ENCODE assay signal across 22 mouse cellular contexts in the genomic region with DNA sequence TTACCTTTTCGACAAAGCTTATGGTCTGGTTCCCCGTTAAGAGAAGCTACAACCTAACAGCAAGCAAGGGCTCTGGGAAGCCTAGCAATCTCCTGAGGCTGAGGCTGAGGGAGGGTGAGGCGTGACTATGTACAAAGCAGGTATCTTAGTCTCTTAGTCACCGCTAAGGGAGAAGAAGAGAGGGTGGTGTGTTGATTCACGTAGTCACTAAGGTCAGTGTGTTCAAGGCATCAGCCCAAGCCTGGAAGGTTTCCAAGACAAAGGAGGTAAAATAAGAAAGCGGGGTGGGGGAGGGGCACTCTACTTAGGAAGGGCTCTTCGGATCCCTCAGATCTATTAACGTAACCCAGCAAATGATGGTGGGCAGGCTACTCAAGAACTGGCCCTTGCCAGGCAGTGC. TPM values are rescaled to one million over a fixed set of nuclear protein-coding genes. Genes with fewer than 3 reads are reported as not detected.
DNase-seq lines count a peak whose midpoint lies in the region; ATAC-seq and TF ChIP-seq lines count a peak whose summit lies in the region.
"Had no signal": no experiment of that assay in that cellular context is flagged by ENCODE, and none has a peak within 500 bp of the region (broad histone marks: within the 10 kb centered on the region; RNA-seq: fewer than 3 reads in every experiment).

No protein-coding gene starts in this region.

- H3K27ac ChIP-seq in heart, embryonic 11.5 days (ENCODE audit: low read depth, low read length), result no peak overlapping the region
- no peak overlapping the region for H3K27ac ChIP-seq in lung, postnatal 0 days (ENCODE audit: low read length)
- peak overlapping the region; percentile 66 for H3K27ac ChIP-seq in stomach, postnatal 0 days (replicated peaks)
- H3K27ac ChIP-seq in cerebellum, adult 2 months (ENCODE audit: insufficient read depth, low read length), result no peak overlapping the region
- H3K27ac ChIP-seq: embryonic facial prominence, embryonic 13.5 days; heart, embryonic 13.5 days; left cerebral cortex, adult 2 months had no signal

- TF ChIP-seq CTCF in lung, postnatal 0 days (IDR thresholded peaks at IDR 0.05), result no peak
- TF ChIP-seq CTCF in stomach, postnatal 0 days (IDR thresholded peaks at IDR 0.05; ENCODE audit: low read depth), result no peak
- TF ChIP-seq CTCF in cerebellum, adult 2 months (IDR thresholded peaks at IDR 0.05; ENCODE audit: borderline replicate concordance, insufficient read depth, low read depth, low read length), result no peak

- TF ChIP-seq POLR2A in cerebellum, adult 2 months (IDR thresholded peaks at IDR 0.05; ENCODE audit: borderline replicate concordance, insufficient read depth, low read length), result no peak

- intact Hi-C loops in heart, postnatal 36 days (cut with DNase I), result no loop called here

- no peaks in the 10 kb centered on the region for H3K36me3 ChIP-seq in heart, embryonic 11.5 days (ENCODE audit: control insufficient read depth, insufficient read depth, low read length)
- no peaks in the 10 kb centered on the region for H3K36me3 ChIP-seq in lung, postnatal 0 days (ENCODE audit: insufficient read depth, low read length)
- H3K36me3 ChIP-seq in stomach, postnatal 0 days (ENCODE audit: control insufficient read depth, insufficient read depth, low read length), result no peaks in the 10 kb centered on the region
- H3K36me3 ChIP-seq: embryonic facial prominence, embryonic 13.5 days; heart, embryonic 13.5 days had no signal

- WGBS in heart, embryonic 11.5 days (ENCODE audit: insufficient replicate concordance), result 67% methylated on average over 8 of the region's 8 CpGs
- 50% methylated on average over 8 of the region's 8 CpGs for WGBS in lung, postnatal 0 days
- WGBS in stomach, postnatal 0 days, result 39% methylated on average over 8 of the region's 8 CpGs
- WGBS in cerebellum, adult 2 months, result 74% methylated on average over 8 of the region's 8 CpGs

- H3K4me2 ChIP-seq in heart, embryonic 11.5 days, result no peak overlapping the region
- H3K4me2 ChIP-seq in lung, postnatal 0 days (replicated peaks; ENCODE audit: low read depth, low read length), result no peak overlapping the region
- no peak overlapping the region for H3K4me2 ChIP-seq in stomach, postnatal 0 days (replicated peaks; ENCODE audit: low read depth)
- H3K4me2 ChIP-seq: embryonic facial prominence, embryonic 13.5 days; heart, embryonic 13.5 days had no signal

- peak; percentile 15 to 49 for DNase-seq in adrenal gland, adult (ENCODE audit: inconsistent age in 2 of 2, low spot score in 1 of 2)
- DNase-seq in adrenal gland, adult 8-10 months, result no peak
- DNase-seq in heart, postnatal 36 days, result no peak
- DNase-seq in lung, postnatal 0 days (ENCODE audit: low spot score), result no peak
- no peak for DNase-seq in lung, postnatal 36 days
- DNase-seq in stomach, postnatal 0 days (ENCODE audit: low spot score), result peak; percentile 77
- no peak for DNase-seq in cerebellum, adult 2 months
- DNase-seq: cerebellum, adult 18-20 months; gastrocnemius, postnatal 25 days; liver, postnatal 0 days; lung, postnatal 4 days; midbrain, embryonic 14.5 days; right cerebral cortex, postnatal 25 days; thymus, postnatal 14 days had no signal

- H3K4me1 ChIP-seq in heart, embryonic 11.5 days (ENCODE audit: control insufficient read depth, insufficient read depth, low read length), result peaks cover 6% of the 10 kb centered on the region; the same call in 1 of the 2 replicates
- no peaks in the 10 kb centered on the region for H3K4me1 ChIP-seq in lung, postnatal 0 days (ENCODE audit: insufficient read depth, low read depth, low read length)
- H3K4me1 ChIP-seq in stomach, postnatal 0 days (replicated peaks; ENCODE audit: control insufficient read depth, insufficient read depth), result no peaks in the 10 kb centered on the region
- H3K4me1 ChIP-seq in cerebellum, adult 2 months (ENCODE audit: control insufficient read depth, insufficient read depth, low read length), result no peaks in the 10 kb centered on the region

- H3K9ac ChIP-seq in heart, embryonic 11.5 days (ENCODE audit: low read depth, low read length), result 0 out of 2 replicates have a peak overlapping the region, but pooled peaks have one; percentile 10
- H3K9ac ChIP-seq in lung, postnatal 0 days (replicated peaks; ENCODE audit: low read depth), result no peak overlapping the region
- no peak overlapping the region for H3K9ac ChIP-seq in stomach, postnatal 0 days (ENCODE audit: low read length)
- H3K9ac ChIP-seq: embryonic facial prominence, embryonic 13.5 days; heart, embryonic 13.5 days; liver, postnatal 0 days had no signal

- no peak for TF ChIP-seq EP300 in lung, postnatal 0 days (IDR thresholded peaks at IDR 0.05)
- no peak for TF ChIP-seq EP300 in stomach, postnatal 0 days (optimal IDR thresholded peaks at IDR 0.05)

- H3K9me3 ChIP-seq in heart, embryonic 11.5 days (replicated peaks; ENCODE audit: control insufficient read depth, low read length), result no peaks in the 10 kb centered on the region
- H3K9me3 ChIP-seq in lung, postnatal 0 days (ENCODE audit: low read length), result no peaks in the 10 kb centered on the region
- H3K9me3 ChIP-seq in stomach, postnatal 0 days (ENCODE audit: control insufficient read depth, low read length), result no peaks in the 10 kb centered on the region
- H3K9me3 ChIP-seq: embryonic facial prominence, embryonic 13.5 days; heart, embryonic 13.5 days had no signal

- H3K4me3 ChIP-seq in heart, embryonic 11.5 days (ENCODE audit: low read depth, low read length), result no peak overlapping the region
- no peak overlapping the region for H3K4me3 ChIP-seq in lung, postnatal 0 days (ENCODE audit: low read depth, low read length)
- H3K4me3 ChIP-seq in stomach, postnatal 0 days (ENCODE audit: low read depth, low read length), result no peak overlapping the region
- no peak overlapping the region for H3K4me3 ChIP-seq in cerebellum, adult 2 months (replicated peaks; ENCODE audit: insufficient read depth, low read depth, low read length)
- H3K4me3 ChIP-seq: embryonic facial prominence, embryonic 13.5 days; heart, embryonic 13.5 days; left cerebral cortex, adult 2 months had no signal

- no peak for ATAC-seq in heart, embryonic 11.5 days (replicated peaks; ENCODE audit: insufficient number of reproducible peaks, low FRiP score, low TSS enrichment)
- peak; percentile 19; the same call in 1 of the 2 replicates for ATAC-seq in lung, postnatal 0 days
- peak; percentile 90 for ATAC-seq in stomach, postnatal 0 days (ENCODE audit: low FRiP score, low TSS enrichment)
- ATAC-seq: inflammation-experienced regulatory T-cells, adult 6 months; liver, postnatal 0 days had no signal

- H3K27me3 ChIP-seq in heart, embryonic 11.5 days (ENCODE audit: control insufficient read depth, insufficient read depth, low read length), result no peaks in the 10 kb centered on the region
- no peaks in the 10 kb centered on the region for H3K27me3 ChIP-seq in lung, postnatal 0 days (replicated peaks; ENCODE audit: insufficient read depth, low read length)
- H3K27me3 ChIP-seq in stomach, postnatal 0 days (ENCODE audit: control insufficient read depth, insufficient read depth, low read length), result no peaks in the 10 kb centered on the region
- no peaks in the 10 kb centered on the region for H3K27me3 ChIP-seq in cerebellum, adult 2 months (ENCODE audit: control insufficient read depth, insufficient read depth, low read length)
- H3K27me3 ChIP-seq: embryonic facial prominence, embryonic 13.5 days; heart, embryonic 13.5 days had no signal

RNA-seq across cellular contexts. Expression of gene Rffl, which starts 9.5 kb away (rescaled TPM):
- 10 to 100 TPM in 2 of 4 experiments, 1 to 10 TPM in 2; 9.0 to 12.4 (median 10.5) TPM for total RNA-seq in adrenal gland, adult 8-10 months (2022)
- 6.4 and 7.4 TPM in 2 replicates for polyA plus RNA-seq in heart, embryonic 11.5 days (2014; fragmentation: Nextera tagmentation; extraction: Ambion mirVana)
- 1 to 10 TPM; 5.6 to 6.6 TPM for total RNA-seq in heart, postnatal 36 days (2021)
- polyA plus RNA-seq in lung, postnatal 0 days (2015; fragmentation: Nextera tagmentation; extraction: Ambion mirVana), result 9.2 and 10.3 TPM in 2 replicates
- polyA plus RNA-seq in stomach, postnatal 0 days (2015; fragmentation: Nextera tagmentation; extraction: Ambion mirVana), result 16.4 and 17.1 TPM in 2 replicates
- 16.8 and 18.6 TPM in 2 replicates for polyA plus RNA-seq in cerebellum, adult 2 months (2012; rRNA removed)

RNA-seq across cellular contexts. Expression of gene Rad51d, which starts 28.9 kb away (rescaled TPM):
- total RNA-seq in adrenal gland, adult 8-10 months (2022), result 10 to 100 TPM; 13.4 to 20.9 (median 18.1) TPM
- polyA plus RNA-seq in heart, embryonic 11.5 days (2014; fragmentation: Nextera tagmentation; extraction: Ambion mirVana), result 15.3 and 16.4 TPM in 2 replicates
- 10 to 100 TPM in 1 of 2 experiments, 1 to 10 TPM in 1; 9.0 to 10.6 TPM for total RNA-seq in heart, postnatal 36 days (2021)
- polyA plus RNA-seq in lung, postnatal 0 days (2015; fragmentation: Nextera tagmentation; extraction: Ambion mirVana), result 7.3 and 8.7 TPM in 2 replicates
- polyA plus RNA-seq in stomach, postnatal 0 days (2015; fragmentation: Nextera tagmentation; extraction: Ambion mirVana), result 8.3 and 9.7 TPM in 2 replicates
- polyA plus RNA-seq in cerebellum, adult 2 months (2012; rRNA removed), result 20.9 and 21.2 TPM in 2 replicates

RNA-seq across cellular contexts. Expression of gene Fndc8, which starts 30.4 kb away (rescaled TPM):
- total RNA-seq in adrenal gland, adult 8-10 months (2022), result under 1 TPM in 3 of 4 experiments, not detected in 1; 0.14 to 0.43 (median 0.35) TPM
- 0.10 TPM in 1 of 2 replicates, not detected in the other for polyA plus RNA-seq in heart, embryonic 11.5 days (2014; fragmentation: Nextera tagmentation; extraction: Ambion mirVana)
- not detected for total RNA-seq in heart, postnatal 36 days (2021)
- polyA plus RNA-seq in lung, postnatal 0 days (2015; fragmentation: Nextera tagmentation; extraction: Ambion mirVana), result 0.24 and 0.27 TPM in 2 replicates
- polyA plus RNA-seq in stomach, postnatal 0 days (2015; fragmentation: Nextera tagmentation; extraction: Ambion mirVana), result 0.08 TPM in 1 of 2 replicates, not detected in the other
- not detected in 2 replicates for polyA plus RNA-seq in cerebellum, adult 2 months (2012; rRNA removed)
- total RNA-seq: common myeloid progenitor, adult 5-6 weeks; gastrocnemius, postnatal 25 days; hematopoietic stem cell, adult 5-6 weeks; layer of hippocampus, adult 18-20 months; left cerebral cortex, adult 2 months had no signal
- polyA plus RNA-seq: inflammation-experienced regulatory T-cells, adult 6 months had no signal

RNA-seq across cellular contexts. Expression of gene Nle1, which starts 46.7 kb away (rescaled TPM):
- total RNA-seq in adrenal gland, adult 8-10 months (2022), result 10 to 100 TPM; 21.8 to 32.6 (median 26.9) TPM
- 16.7 and 22.9 TPM in 2 replicates for polyA plus RNA-seq in heart, embryonic 11.5 days (2014; fragmentation: Nextera tagmentation; extraction: Ambion mirVana)
- total RNA-seq in heart, postnatal 36 days (2021), result 10 to 100 TPM; 11.3 to 13.3 TPM
- 9.5 and 10.8 TPM in 2 replicates for polyA plus RNA-seq in lung, postnatal 0 days (2015; fragmentation: Nextera tagmentation; extraction: Ambion mirVana)
- polyA plus RNA-seq in stomach, postnatal 0 days (2015; fragmentation: Nextera tagmentation; extraction: Ambion mirVana), result 15.3 and 16.8 TPM in 2 replicates
- polyA plus RNA-seq in cerebellum, adult 2 months (2012; rRNA removed), result 39.5 and 43.0 TPM in 2 replicates

RNA-seq across cellular contexts. Expression of gene Unc45b, which starts 48.8 kb away (rescaled TPM):
- total RNA-seq in adrenal gland, adult 8-10 months (2022), result 1 to 10 TPM; 6.1 to 9.6 (median 7.4) TPM
- polyA plus RNA-seq in heart, embryonic 11.5 days (2014; fragmentation: Nextera tagmentation; extraction: Ambion mirVana), result 174 and 220 TPM in 2 replicates
- total RNA-seq in heart, postnatal 36 days (2021), result 100 to 1,000 TPM; 182 to 201 TPM
- 20.6 and 22.0 TPM in 2 replicates for polyA plus RNA-seq in lung, postnatal 0 days (2015; fragmentation: Nextera tagmentation; extraction: Ambion mirVana)
- polyA plus RNA-seq in stomach, postnatal 0 days (2015; fragmentation: Nextera tagmentation; extraction: Ambion mirVana), result 0.99 and 1.2 TPM in 2 replicates
- 1.9 and 2.3 TPM in 2 replicates for polyA plus RNA-seq in cerebellum, adult 2 months (2012; rRNA removed)
- total RNA-seq: common myeloid progenitor, adult 5-6 weeks had no signal

Comparison
In these comparisons a context has a peak if more than half of its experiments do, and no peak if none do; other contexts are left out.
1. DNase-seq: peak in adrenal gland, adult (2 of 2) and stomach, postnatal 0 days (single experiment); none in adrenal gland, adult 8-10 months (single experiment), heart, postnatal 36 days (0 of 2), lung, postnatal 0 days (single experiment), lung, postnatal 36 days (single experiment) and cerebellum, adult 2 months (0 of 2).